Mouse (Mus musculus): ENCODE measurements around the gene Rpgr. TPM values are rescaled to one million over a fixed set of nuclear protein-coding genes. Genes with fewer than 3 reads are reported as not detected.

Gene Rpgr
- polyA plus RNA-seq, 1 experiment from 2014 or later: 3.0 TPM

Other genes with a start within 250 kb of the Rpgr start
- gene Srpx, start 99.2 kb downstream of the Rpgr start, polyA plus RNA-seq (2018): not detected in 3 replicates
- not detected in 3 replicates for gene Otc, start 35.4 kb upstream of the Rpgr start, polyA plus RNA-seq (2018)